Mouse (Mus musculus) kidney, postnatal 4 days (tissue): ENCODE data around the gene Arhgap6.

Source experiments
- DNase-seq, 2 experiments: peaks; one replicate each; pipeline ENCODE4 v3.0.0; 2021; ENCODE audit warnings: mixed read lengths in 2 of 2

Gene Arhgap6

GRCm38 (mm10) chrX:169123773-169124151, 328.9 kb downstream of the Arhgap6 start:
- DNase-seq = no peak

- no peak for DNase-seq
Measured at GRCm38 (mm10) chrX:169139758-169140157, 344.9 kb downstream of the Arhgap6 start.

DNA sequence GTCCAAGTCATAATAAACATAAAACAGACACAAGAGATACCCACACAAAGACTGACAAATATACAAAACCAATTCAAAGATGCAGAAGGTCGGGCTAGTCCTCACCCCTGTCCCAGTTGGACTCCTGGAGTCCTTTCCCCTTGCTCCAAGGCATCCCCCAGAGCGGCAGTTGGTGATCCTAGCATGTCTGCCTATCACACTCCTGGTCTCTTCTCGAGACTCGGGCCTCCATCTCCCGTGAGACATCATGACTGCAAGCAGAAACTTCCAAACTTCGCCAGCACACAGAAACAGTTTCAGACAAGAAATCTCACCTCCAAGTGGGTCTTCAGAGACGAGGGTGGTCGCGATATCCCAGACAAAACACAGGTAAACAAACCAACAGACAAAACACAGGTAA, 345.6 kb downstream of the Arhgap6 start:
- DNase-seq = no peak

DNA sequence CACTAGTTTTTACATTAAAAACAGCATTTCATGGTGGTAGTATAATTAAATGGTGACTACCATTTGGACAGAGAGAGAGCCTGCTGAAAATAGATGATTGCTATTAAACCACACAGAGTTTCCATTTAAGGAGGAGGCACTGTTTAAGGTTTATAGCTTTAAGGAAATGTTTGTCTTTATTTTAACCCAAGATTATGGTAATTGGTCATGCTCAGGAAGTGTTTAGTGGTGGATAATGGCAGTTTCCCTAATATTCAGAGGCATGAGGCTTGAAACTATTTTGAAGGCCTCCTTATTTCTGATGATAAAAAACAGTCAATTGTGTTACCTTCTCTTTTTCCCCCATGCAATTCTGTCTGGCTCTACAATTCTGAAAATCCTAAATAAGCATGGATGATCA, 358.9 kb downstream of the Arhgap6 start:
- DNase-seq = no peak

DNA sequence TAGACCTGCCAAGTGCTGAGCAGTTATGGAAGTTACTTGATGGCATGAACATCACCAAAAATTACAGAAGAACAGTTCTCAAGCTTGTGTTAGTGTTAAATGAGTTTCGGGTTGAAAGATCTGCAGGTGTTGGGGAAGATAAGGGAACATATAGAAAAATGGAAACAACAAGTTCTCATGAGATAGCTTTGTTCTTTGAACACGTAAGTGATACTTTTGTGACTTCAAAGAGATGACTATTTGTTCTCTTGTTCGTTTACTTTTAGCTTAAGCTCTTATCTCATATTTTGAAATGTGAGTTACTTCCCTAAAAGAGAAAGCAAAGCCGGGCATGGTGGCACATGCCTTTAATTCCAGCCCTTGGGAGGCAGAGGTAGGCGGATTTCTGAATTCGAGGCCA, 363.5 kb downstream of the Arhgap6 start:
- DNase-seq = no peak

GRCm38 (mm10) chrX:169170981-169171380, 376.1 kb downstream of the Arhgap6 start:
- DNase-seq = no peak

- peak; percentile 5 to 10 for DNase-seq
Measured at GRCm38 (mm10) chrX:169173796-169174195, 378.9 kb downstream of the Arhgap6 start.

DNA sequence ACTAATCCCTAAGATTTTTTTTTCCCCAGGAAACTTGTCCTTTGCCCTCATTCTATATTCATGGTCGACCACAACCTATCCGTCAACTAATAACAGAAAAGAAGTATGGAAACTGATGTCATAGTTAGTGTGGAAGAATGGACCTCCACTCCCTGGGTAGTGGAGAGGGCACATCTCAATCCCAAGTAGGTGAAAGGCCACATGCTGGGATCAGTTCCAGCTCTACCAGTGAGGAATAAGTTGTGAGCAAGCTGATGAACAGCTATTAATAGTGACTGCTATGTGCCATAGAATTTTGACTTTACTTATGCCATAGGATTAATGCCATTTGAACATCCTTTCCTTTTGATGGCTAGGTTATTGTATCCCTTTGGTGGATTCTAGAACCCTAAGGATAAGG, 383.7 kb downstream of the Arhgap6 start:
- DNase-seq = no peak

DNA sequence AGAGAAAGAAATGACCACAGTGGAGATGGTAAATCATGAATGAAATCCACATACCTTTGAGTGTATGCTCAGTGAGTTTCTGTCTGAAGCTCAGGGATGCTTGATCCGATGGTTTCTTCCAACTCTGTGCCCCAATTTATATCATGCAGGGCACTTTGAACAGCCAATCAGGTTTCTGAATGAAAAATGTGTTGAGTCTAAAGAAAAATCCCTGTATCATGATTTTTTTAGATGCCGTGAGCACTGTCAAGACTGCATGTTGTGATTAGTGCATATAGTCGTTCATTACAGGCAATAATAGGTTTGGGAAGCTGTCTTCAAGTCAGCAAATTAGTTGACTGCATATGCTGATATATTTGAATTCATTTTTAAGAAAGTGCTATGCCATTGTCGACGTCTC, 392.2 kb downstream of the Arhgap6 start, which contains the start of gene Amelx:
TSS of gene Amelx (minus strand) at position 101 of the 400 bp plus-strand sequence.
- no peak for DNase-seq

DNA sequence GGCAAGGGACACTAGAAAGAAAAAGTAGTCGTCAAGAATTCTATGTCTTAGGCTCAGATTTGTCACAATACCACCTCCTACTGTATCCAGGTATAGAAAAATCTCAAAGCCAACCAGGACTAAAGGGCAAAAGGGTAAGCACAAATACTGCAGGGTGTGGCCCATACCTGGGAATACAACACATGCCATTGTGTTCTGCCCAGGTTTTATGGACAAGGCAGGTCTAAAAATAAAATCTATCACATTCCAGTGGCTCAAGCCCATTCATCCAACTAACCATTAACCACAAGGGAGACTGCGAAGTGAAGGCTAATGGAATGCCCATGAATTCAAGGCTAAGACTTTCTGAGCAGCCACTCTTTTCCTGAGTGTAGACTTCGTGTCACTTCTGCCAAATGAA, 415.1 kb downstream of the Arhgap6 start:
- DNase-seq = no peak

- no peak for DNase-seq
Measured at GRCm38 (mm10) chrX:169220064-169220463, 425.2 kb downstream of the Arhgap6 start.

GRCm38 (mm10) chrX:169222357-169223062, 427.6 kb downstream of the Arhgap6 start:
- no peak for DNase-seq

DNA sequence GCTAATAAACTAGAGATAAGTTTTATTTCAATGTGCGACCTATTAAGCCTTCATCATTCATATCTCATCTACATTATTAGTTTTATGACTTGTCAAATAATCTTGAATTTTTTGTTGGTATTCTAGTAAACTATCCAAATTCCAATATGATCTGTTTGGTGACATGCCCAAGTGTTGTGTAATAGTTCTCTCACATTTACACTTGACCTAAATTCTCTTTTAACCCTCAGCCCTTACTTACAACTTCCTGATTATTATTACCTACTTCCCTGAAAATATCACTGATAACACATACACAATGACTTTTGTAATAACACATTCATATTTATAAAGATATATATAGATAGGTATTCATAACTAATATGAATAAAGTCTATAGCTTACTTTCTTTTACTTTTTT, 461.0 kb downstream of the Arhgap6 start:
- no peak for DNase-seq

DNA sequence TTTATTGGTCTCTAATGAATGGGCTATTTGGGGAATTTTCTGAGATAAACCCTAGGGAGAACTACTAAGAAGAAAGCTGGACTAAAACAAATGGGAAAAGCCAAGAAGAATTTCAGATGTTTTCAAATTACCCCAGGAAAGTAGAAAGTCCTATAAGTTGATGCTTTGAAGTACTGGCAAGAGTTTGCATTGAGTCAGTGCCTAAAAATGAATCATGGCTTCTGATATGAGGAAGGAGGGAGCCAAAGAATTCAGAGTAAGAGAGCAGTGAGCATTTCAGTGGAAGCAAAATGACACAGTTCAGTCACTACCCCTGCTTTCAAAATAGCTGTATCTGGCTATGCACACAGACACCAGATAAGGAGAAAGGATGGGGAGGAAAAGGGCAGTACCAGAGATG, 461.8 kb downstream of the Arhgap6 start:
- no peak for DNase-seq

GRCm38 (mm10) chrX:169261034-169261433, 466.1 kb downstream of the Arhgap6 start:
- DNase-seq = no peak

DNA sequence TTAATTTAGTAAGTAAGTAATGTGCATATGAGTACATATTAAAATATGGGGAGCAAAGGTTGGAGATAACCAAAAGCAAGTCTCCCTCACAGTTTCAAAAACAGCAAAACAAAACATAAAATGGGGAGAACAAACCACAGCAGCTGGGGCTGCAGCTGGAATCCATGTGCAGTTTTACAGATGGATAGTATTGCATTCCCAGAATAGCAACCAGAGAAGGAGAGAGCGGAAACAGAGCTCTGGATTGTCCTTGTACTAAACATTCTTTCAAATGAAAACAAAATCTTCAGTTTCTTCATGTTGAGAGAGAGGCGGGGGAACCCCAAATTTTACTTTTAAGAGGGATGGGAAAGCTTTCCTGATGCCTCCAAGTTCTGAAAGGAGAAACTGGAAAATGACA, 467.3 kb downstream of the Arhgap6 start:
- peak; percentile 7 to 13 for DNase-seq

DNA sequence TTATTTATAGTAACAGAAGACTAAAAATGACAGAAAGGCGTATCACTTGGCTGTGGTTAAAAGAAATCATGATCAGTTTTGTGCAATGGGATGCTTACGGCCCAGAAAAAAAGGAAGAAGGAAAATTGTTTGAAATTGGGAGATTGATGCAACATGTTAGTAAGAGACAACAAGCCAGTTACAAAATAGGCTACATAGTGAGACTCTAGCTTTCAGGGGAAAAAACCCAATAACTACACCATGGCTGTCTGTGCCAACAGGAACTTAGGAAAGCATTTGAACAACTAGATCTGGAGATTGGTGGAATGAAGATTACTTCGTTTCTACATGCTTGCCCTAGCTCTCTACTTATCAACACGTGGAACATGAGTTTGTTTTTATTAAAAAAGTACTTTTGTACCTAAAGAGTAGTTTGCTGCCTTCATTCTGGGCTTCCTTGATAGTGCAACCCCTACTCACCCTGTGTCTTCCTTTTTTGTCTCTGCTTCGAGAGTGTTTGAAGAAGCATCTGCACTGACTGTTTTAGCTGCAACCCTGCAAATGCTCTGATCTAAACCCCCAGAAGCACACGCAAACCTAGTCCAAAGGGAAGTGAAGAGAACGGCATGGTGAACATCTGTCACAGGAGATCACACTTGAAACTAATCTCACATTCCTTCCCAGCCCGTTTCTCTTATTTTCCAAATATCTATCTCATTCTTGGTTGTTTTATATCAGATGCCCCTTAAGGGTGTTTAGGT, 468.7 kb downstream of the Arhgap6 start:
- no peak for DNase-seq

DNA sequence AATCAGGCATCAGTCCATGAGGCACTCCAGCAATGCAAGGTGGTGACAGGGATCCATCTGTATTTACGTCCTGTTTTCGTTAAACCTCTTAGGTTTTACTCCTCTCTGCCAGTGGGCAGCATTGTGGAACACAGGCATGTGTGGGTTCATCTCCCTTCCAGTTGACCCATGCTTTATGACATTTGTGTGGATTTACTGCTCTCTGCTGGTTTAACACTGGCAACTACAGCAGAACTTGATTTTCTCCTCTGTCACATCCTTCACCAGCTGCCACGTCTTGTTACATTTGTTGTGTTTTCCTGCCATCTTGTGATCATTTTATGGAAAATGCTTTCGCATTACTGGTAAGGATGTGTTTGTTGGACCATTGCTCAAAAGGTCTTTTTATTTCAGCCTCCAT, 504.7 kb downstream of the Arhgap6 start:
- DNase-seq = peak; percentile 2 to 9

DNA sequence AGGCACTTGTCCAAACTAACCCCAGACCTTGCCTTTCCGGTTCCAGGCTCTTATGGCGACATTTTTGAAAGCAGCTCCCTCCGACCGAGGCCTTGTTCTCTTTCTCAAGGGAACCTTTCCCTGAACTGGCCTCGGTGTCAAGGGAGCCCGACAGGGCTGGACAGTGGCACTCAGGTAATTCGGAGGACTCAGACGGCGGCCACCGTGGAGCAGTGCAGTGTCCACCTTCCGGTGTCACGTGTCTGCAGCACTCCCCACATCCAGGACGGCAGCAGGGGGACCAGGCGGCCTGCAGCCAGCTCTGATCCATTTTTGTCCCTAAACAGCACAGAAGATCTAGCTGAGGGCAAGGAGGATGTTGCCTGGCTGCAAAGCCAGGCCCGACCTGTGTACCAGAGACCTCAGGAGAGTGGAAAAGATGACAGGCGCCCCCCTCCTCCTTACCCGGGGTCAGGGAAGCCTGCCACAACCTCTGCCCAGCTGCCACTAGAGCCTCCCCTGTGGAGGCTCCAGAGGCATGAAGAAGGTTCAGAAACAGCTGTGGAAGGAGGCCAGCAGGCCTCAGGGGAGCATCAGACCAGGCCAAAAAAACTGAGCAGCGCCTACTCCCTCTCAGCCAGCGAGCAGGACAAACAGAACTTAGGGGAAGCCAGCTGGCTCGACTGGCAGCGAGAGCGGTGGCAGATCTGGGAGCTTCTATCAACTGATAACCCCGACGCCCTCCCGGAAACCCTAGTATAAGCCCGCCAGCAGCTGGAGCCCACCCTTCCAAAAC, 507.6 kb downstream of the Arhgap6 start:
- DNase-seq = peak; percentile 4 to 20

DNA sequence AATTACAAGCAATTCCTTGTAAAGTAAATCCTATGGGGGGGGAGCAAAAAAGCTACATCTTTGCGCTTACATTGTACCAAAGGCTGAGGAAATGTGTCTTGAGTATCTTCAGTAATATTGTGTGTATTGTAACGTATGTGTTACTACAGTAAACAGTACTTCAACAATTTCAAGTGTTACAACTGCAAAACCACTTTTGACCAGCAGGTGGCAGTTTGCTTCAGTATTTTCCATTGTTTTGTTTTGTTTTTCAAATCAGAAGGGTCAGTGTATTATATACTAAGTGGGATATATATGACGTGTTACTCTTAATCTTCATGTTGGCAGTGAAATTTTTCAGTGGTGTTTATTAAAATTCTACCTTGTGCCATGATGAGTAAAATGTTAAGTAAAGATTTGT, 509.0 kb downstream of the Arhgap6 start:
- peak; percentile 50 to 64 for DNase-seq

DNA sequence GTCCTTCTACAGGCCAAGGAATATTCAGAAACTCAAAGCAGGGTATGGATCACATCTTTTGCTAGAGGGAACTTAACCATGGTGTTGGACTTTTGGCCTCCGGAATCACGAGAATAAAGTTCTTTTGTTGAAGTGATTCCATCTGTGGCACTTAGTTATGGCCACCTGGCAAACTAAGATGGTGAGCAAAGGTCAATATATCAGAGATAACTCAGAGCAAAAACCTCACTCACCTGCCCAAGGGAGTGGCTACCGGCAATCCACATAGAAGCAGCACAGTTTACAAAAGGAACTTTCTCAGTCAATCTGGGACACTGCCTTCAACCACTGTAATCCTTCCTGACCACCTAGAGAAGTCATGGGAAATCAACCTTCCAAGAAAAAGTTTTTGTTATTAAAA, 513.7 kb downstream of the Arhgap6 start:
- no peak for DNase-seq

DNA sequence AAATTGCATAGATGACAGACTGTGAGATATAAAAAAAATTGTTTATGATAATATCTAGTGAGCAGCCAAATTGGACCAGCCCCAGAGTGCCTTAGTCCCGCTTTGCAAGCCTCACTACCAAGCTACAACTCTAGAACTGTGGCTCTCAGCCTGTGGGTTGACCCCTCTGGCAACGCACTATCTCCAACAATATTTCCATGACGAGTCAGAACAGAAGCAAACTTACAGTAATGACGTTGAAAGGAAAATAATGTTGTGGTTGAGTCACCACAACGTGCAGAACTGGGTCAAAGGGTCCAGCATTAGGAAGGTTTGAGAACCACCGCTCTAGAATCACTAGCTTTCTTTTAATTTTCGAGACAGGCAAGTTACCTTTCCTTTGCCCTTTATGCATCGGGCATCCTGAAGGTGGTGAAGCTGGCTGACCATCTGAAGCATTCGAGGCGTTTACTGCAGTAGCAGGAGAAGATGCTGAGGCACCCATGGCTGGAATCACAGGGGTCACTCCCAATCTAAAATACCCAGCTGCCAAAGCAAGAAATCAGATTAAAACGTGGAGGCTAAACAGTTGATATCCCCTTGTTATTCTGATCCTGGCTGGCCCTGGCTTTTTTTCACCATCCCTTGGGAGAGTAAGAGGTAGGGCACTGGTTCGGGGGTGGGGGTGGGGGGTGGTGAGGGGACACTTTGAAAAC, 524.3 kb downstream of the Arhgap6 start:
- DNase-seq = peak in 1 of 2 experiments; percentile 6
